Mouse (Mus musculus) olfactory bulb, adult 2 months (tissue): ENCODE data around the gene Pnpo.

ENCODE experiments used
- CTCF ChIP-seq: fragments of 200-500 bp; IDR thresholded peaks from 2 replicates; pipeline ENCODE4 v1.5.1; 2012; ENCODE audit warnings: low read depth, mild to moderate bottlenecking, low read length, moderate library complexity; ENCODE audit not compliant: insufficient read depth
- POLR2A ChIP-seq: fragments of 200-500 bp; IDR thresholded peaks from 2 replicates; pipeline ENCODE4 v1.6.1; 2012; ENCODE audit warnings: mild to moderate bottlenecking, low read depth, low read length, moderate library complexity; ENCODE audit not compliant: insufficient read depth

DNA sequence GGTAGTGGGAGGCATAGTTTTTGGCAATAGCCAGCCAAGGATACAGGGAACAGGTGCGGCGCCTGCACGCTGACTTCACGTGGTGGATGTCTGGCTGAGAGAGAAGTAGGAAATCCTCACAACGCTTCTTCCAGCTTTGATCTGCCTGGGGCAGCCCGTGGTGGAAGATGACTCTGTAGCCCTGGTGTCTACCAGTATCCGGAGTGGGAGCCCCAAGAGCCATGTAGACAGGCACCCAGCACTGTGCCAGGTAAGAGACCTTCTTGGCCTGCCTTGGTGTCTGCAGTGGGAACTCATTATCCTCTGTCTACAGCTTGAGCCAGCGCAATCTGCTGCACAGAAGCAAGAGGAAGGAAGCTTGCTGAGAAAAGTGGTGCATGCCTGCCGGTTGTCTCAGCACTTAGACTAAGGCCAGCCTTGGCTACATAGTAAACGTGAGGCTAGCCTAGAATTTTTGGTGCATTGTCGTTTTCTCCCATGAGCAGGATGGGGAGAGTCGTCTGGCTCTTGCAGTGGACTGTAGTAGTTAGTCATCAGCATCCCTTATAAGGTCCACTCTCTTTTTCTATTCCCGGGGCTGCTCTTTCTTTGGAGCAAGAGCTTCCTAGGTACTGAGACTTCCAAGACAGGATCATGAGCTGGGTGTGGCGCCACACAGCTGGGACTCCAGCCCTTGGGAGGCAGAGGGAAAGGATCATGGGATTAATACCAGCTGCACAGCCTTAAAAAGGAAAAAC, 1.2 kb upstream of the Pnpo start:
- TF ChIP-seq CTCF (no peak), POLR2A (no peak)
